Mouse (Mus musculus) lung, postnatal 10 days (tissue): ENCODE results near the gene Gm10799.
"Not testable (repeated sequence)": the region's sequence is repeated elsewhere in the genome, so short reads cannot be mapped to it uniquely, and the experiment has no call there.

Experiments
- DNase-seq: peaks from one replicate; pipeline ENCODE4 v3.0.0; 2021

The Gm10799 gene

GRCm38 (mm10) chr2:104068450-104068849, at the start of gene Gm10799:
Gm10799 (minus strand) TSS chr2:104068550.
- not testable (repeated sequence) for DNase-seq

- DNase-seq = not testable (repeated sequence)
Measured at GRCm38 (mm10) chr2:104117173-104117572, 48.8 kb upstream of the Gm10799 start.

- DNase-seq = no peak
Measured at GRCm38 (mm10) chr2:104114898-104115297, 46.5 kb upstream of the Gm10799 start.

- DNase-seq = not testable (repeated sequence)
Measured at GRCm38 (mm10) chr2:104113563-104113962, 45.2 kb upstream of the Gm10799 start.

GRCm38 (mm10) chr2:104111170-104111797, 42.9 kb upstream of the Gm10799 start:
- DNase-seq = not testable (repeated sequence)

GRCm38 (mm10) chr2:104110031-104110430, 41.7 kb upstream of the Gm10799 start:
- no peak for DNase-seq

- DNase-seq = no peak
Measured at GRCm38 (mm10) chr2:104109528-104109927, 41.2 kb upstream of the Gm10799 start.

GRCm38 (mm10) chr2:104109021-104109420, 40.7 kb upstream of the Gm10799 start:
- DNase-seq = not testable (repeated sequence)

GRCm38 (mm10) chr2:104104800-104105199, 36.5 kb upstream of the Gm10799 start:
- DNase-seq = no peak

- no peak for DNase-seq
Measured at GRCm38 (mm10) chr2:104099946-104100345, 31.6 kb upstream of the Gm10799 start.

GRCm38 (mm10) chr2:104099231-104099585, 30.9 kb upstream of the Gm10799 start:
- no peak for DNase-seq

GRCm38 (mm10) chr2:104098529-104099230, 30.3 kb upstream of the Gm10799 start:
- no peak for DNase-seq

- DNase-seq = not testable (repeated sequence)
Measured at GRCm38 (mm10) chr2:104097396-104097795, 29.0 kb upstream of the Gm10799 start.

- DNase-seq = not testable (repeated sequence)
Measured at GRCm38 (mm10) chr2:104096796-104097195, 28.4 kb upstream of the Gm10799 start.

GRCm38 (mm10) chr2:104096256-104096655, 27.9 kb upstream of the Gm10799 start:
- DNase-seq = no peak

- DNase-seq = peak; percentile 91
Measured at GRCm38 (mm10) chr2:104095741-104096213, 27.4 kb upstream of the Gm10799 start, which contains the start of gene Cd59a. Cd59a (plus strand) TSS chr2:104095801.

- no peak for DNase-seq
Measured at GRCm38 (mm10) chr2:104093305-104093704, 25.0 kb upstream of the Gm10799 start.

GRCm38 (mm10) chr2:104087562-104087961, 19.2 kb upstream of the Gm10799 start:
- DNase-seq = not testable (repeated sequence)

GRCm38 (mm10) chr2:104084027-104084426, 15.7 kb upstream of the Gm10799 start:
- DNase-seq = not testable (repeated sequence)

- DNase-seq = no peak
Measured at GRCm38 (mm10) chr2:104082474-104082873, 14.1 kb upstream of the Gm10799 start.

GRCm38 (mm10) chr2:104081436-104082050, 13.2 kb upstream of the Gm10799 start:
- not testable (repeated sequence) for DNase-seq

GRCm38 (mm10) chr2:104078285-104078684, 9.9 kb upstream of the Gm10799 start:
- DNase-seq = not testable (repeated sequence)

GRCm38 (mm10) chr2:104069704-104070185, 1.4 kb upstream of the Gm10799 start, which contains the start of gene Cd59b:
Cd59b (plus strand) TSS chr2:104069849.
- DNase-seq = peak; percentile 72
